Mouse (Mus musculus): ENCODE results near the gene Tbc1d22a.

GRCm38 (mm10) chr15:86520201-86520600 is 305.9 kb downstream of the Tbc1d22a start:
- TF ChIP-seq CTCF (IDR thresholded peaks at IDR 0.05; ENCODE audit: control insufficient read depth, insufficient read depth, insufficient replicate concordance, low read depth, low read length), result no peak
- TF ChIP-seq POLR2A (IDR thresholded peaks at IDR 0.05; ENCODE audit: control insufficient read depth, low read depth, low read length), result no peak

Measured in testis, adult 2 months (tissue).